Mouse (Mus musculus) G1E (cell line): ENCODE measurements at regions not wholly inside any gene's neighbourhood (a gene's known extent, or its start where the extent isn't known, plus 50 kb on each side); places are given as distances from the start of the nearest gene placed in this dataset.

Experiments used
- CTCF ChIP-seq: IDR thresholded peaks from 2 replicates; pipeline ENCODE4 v1.5.1; 2012; ENCODE audit warnings: low read depth, low read length, inconsistent platforms, mixed read lengths
- GATA1 ChIP-seq: IDR thresholded peaks from 2 replicates; pipeline ENCODE4 v1.6.1; 2012; ENCODE audit warnings: borderline replicate concordance, low read length, inconsistent platforms, mixed read lengths
- POLR2AphosphoS5 ChIP-seq: IDR thresholded peaks from 2 replicates; pipeline ENCODE4 v1.6.1; 2012; ENCODE audit warnings: low read depth, low read length, inconsistent platforms; ENCODE audit not compliant: insufficient replicate concordance
- TAL1 ChIP-seq: conservative IDR thresholded peaks from 2 replicates; pipeline ENCODE4 v1.6.1; 2012; ENCODE audit warnings: low read depth, low read length, inconsistent platforms, mixed read lengths

GRCm38 (mm10) chr12:107858536-107859280, 144.7 kb downstream of the Bcl11b start:
- TF ChIP-seq CTCF: no peak
- TF ChIP-seq GATA1: no peak
- TF ChIP-seq TAL1: no peak
- TF ChIP-seq POLR2AphosphoS5: no peak
